Comparison of ENCODE assay signal across 8 mouse cellular contexts in genomic region chr4:133968150-133968921, GRCm38 (mm10). TPM values are rescaled to one million over a fixed set of nuclear protein-coding genes. Genes with fewer than 3 reads are reported as not detected.
DNase-seq lines count a peak whose midpoint lies in the region; ATAC-seq and TF ChIP-seq lines count a peak whose summit lies in the region.

Gene Hmgn2, minus strand, starts transcription at chr4:133968650.

- no peak; the same call in 1 of the 2 replicates for TF ChIP-seq POLR2A in brain, embryonic 14.5 days (IDR thresholded peaks at IDR 0.05; ENCODE audit: borderline replicate concordance, extremely low read depth, insufficient read depth, insufficient read length, poor library complexity, severe bottlenecking)

- no peaks in the 10 kb centered on the region for H3K27me3 ChIP-seq in forebrain, embryonic 11.5 days (ENCODE audit: control insufficient read depth, insufficient read depth, low read length)
- H3K27me3 ChIP-seq in lung, embryonic 14.5 days (ENCODE audit: insufficient read depth, low read length): no peaks in the 10 kb centered on the region

- H3K9me3 ChIP-seq in forebrain, embryonic 11.5 days (ENCODE audit: control insufficient read depth, low read length): no peaks in the 10 kb centered on the region
- no peaks in the 10 kb centered on the region for H3K9me3 ChIP-seq in lung, embryonic 14.5 days (ENCODE audit: low read depth, low read length)

- WGBS in forebrain, embryonic 11.5 days: under 1% methylated on average over 40 of the region's 42 CpGs
- WGBS in lung, embryonic 14.5 days: under 1% methylated on average over 42 of the region's 42 CpGs

- peak; percentile 35 for ATAC-seq in CD4-positive, CD25-positive, alpha-beta regulatory T cell, adult 4 months
- peak; percentile 65 for ATAC-seq in forebrain, embryonic 11.5 days (replicated peaks; ENCODE audit: low FRiP score)
- peak; percentile 74 for ATAC-seq in lung, embryonic 14.5 days (ENCODE audit: insufficient read depth)
- ATAC-seq in neutrophil, adult 5-6 weeks (ENCODE audit: extremely low read depth, insufficient number of reproducible peaks, low FRiP score, poor library complexity, severe bottlenecking): peak; percentile 54

- H3K4me2 ChIP-seq in forebrain, embryonic 11.5 days (ENCODE audit: low read depth, low read length, severe bottlenecking): peak within 1 kb of the TSS; percentile 98
- peak within 1 kb of the TSS; percentile 98 for H3K4me2 ChIP-seq in lung, embryonic 14.5 days

- DNase-seq in brain, embryonic 14.5 days (ENCODE audit: low read depth): peak; percentile 67
- peak; percentile 85 for DNase-seq in forebrain, embryonic 11.5 days (ENCODE audit: low spot score)
- DNase-seq in heart, postnatal 14 days: peak; percentile 36 to 47
- peak in 1 of 2 experiments; percentile 24 for DNase-seq in layer of hippocampus, adult 18-20 months (ENCODE audit: low spot score in 2 of 2)
- DNase-seq in lung, embryonic 14.5 days: peak; percentile 78
- peak; percentile 68 for DNase-seq in thymus, postnatal 0 days (ENCODE audit: low spot score)

- peak within 1 kb of the TSS; percentile 100 for H3K27ac ChIP-seq in forebrain, embryonic 11.5 days (ENCODE audit: low read depth, low read length)
- H3K27ac ChIP-seq in lung, embryonic 14.5 days (ENCODE audit: low read depth): peak within 1 kb of the TSS; percentile 99

- H3K4me3 ChIP-seq in forebrain, embryonic 11.5 days (ENCODE audit: low read depth, low read length): peak within 1 kb of the TSS; percentile 78
- H3K4me3 ChIP-seq in lung, embryonic 14.5 days (ENCODE audit: low read depth, low read length): peak within 1 kb of the TSS; percentile 69

- peaks cover 13% of the 10 kb centered on the region for H3K36me3 ChIP-seq in forebrain, embryonic 11.5 days (ENCODE audit: control insufficient read depth, insufficient read depth, low read length)
- H3K36me3 ChIP-seq in lung, embryonic 14.5 days (ENCODE audit: insufficient read depth): peaks cover 47% of the 10 kb centered on the region

- TF ChIP-seq CTCF in brain, embryonic 14.5 days (IDR thresholded peaks at IDR 0.05; ENCODE audit: borderline replicate concordance, extremely low read depth, insufficient read depth, insufficient read length): no peak
- TF ChIP-seq CTCF in lung, embryonic 14.5 days (IDR thresholded peaks at IDR 0.05; ENCODE audit: low read depth): no peak

- intact Hi-C loops in heart, postnatal 14 days (cut with DNase I): no loop called here

- peak within 1 kb of the TSS; percentile 98 for H3K9ac ChIP-seq in forebrain, embryonic 11.5 days (ENCODE audit: low read length)
- H3K9ac ChIP-seq in lung, embryonic 14.5 days: peak within 1 kb of the TSS; percentile 97

- H3K4me1 ChIP-seq in forebrain, embryonic 11.5 days (replicated peaks; ENCODE audit: control insufficient read depth, insufficient read depth, low read length): peaks cover 33% of the 10 kb centered on the region
- H3K4me1 ChIP-seq in lung, embryonic 14.5 days (ENCODE audit: insufficient read depth): peaks cover 6% of the 10 kb centered on the region; the same call in 1 of the 2 replicates

RNA-seq across cellular contexts. Expression of gene Hmgn2, which starts in this region (rescaled TPM):
- polyA plus RNA-seq in CD4-positive, CD25-positive, alpha-beta regulatory T cell, adult 4 months (2017; shearing (Covaris generic)): 100 to 1,000 TPM; 379 to 453 TPM
- polyA plus RNA-seq in brain, embryonic 14.5 days (2012; rRNA removed): 528 and 637 TPM in 2 replicates
- 4,212 and 4,469 TPM in 2 replicates for polyA plus RNA-seq in forebrain, embryonic 11.5 days (2014; fragmentation: Nextera tagmentation; extraction: Ambion mirVana)
- 100 to 1,000 TPM; 129 to 151 TPM for total RNA-seq in heart, postnatal 14 days (2021)
- total RNA-seq in layer of hippocampus, adult 18-20 months (2021): 100 to 1,000 TPM in 1 of 2 experiments, 10 to 100 TPM in 1; 98.1 to 114 TPM
- polyA plus RNA-seq in lung, embryonic 14.5 days (2014; fragmentation: Nextera tagmentation; extraction: Ambion mirVana): 3,363 and 3,461 TPM in 2 replicates
- total RNA-seq in neutrophil, adult 5-6 weeks (2017): 290 and 299 TPM in 2 replicates
- polyA plus RNA-seq in thymus, postnatal 0 days (2015; fragmentation: Nextera tagmentation; extraction: Ambion mirVana): 2,843 and 2,903 TPM in 2 replicates
